Mouse (Mus musculus): ENCODE results near the gene Dab2ip. TPM values are rescaled to one million over a fixed set of nuclear protein-coding genes. Genes with fewer than 3 reads are reported as not detected.

Gene Dab2ip
- polyA plus RNA-seq, 1 experiment from 2014 or later: 26.3 TPM

DNA sequence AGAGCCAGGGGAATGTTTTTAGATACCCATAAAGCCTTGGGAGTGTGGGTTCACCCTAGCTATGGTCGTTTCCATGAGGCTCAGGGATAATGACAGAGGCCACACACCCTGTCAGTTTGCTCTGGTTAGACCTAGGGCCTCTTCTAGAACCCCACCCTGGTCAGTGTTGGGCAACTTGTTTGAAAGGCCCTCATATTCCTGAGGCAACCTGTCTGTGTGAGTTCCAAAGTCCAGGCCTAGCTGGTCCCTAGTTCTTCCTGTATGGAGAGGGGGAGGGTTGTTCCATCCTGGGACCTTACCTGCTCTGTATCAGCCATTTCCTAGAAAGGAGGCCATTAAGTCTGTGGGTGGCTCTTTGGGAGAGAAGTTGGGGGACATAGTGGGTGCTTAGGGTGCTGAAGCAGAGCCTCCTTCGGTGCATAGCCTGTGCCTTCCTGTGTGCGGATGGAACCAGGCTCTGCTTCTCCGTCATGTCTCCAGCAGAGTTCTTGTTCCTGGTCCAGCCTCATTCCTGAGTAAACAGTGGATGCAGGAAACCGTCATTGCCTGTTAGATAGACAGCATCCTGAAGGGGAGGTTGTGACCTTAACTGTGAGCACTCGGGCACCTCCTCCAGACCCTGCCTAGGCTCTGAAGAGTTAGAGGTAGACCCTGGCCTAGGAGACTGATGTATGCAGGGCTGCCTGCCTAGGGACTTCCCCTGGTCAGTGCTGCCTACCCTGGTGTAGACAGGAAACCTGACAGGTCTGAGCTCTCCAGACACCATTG, 59.0 kb downstream of the Dab2ip start:
- H3K4me2 ChIP-seq (replicated peaks; ENCODE audit: low read depth, low read length): no peak overlapping the region
- no peak overlapping the region; the same call in 1 of the 2 replicates for H3K27ac ChIP-seq (ENCODE audit: low read length)
- H3K9me3 ChIP-seq (ENCODE audit: low read length): no peaks in the 10 kb centered on the region
- ATAC-seq (ENCODE audit: low FRiP score, low TSS enrichment): no peak
- no peak overlapping the region for H3K4me3 ChIP-seq (ENCODE audit: low read length)
- H3K9ac ChIP-seq (replicated peaks; ENCODE audit: low read length): no peak overlapping the region
- H3K4me1 ChIP-seq (ENCODE audit: insufficient read depth, low read length): peaks cover 80% of the 10 kb centered on the region
- WGBS: 53% methylated on average over 6 of the region's 6 CpGs
- no peaks in the 10 kb centered on the region for H3K27me3 ChIP-seq (ENCODE audit: insufficient read depth, low read length)
- no peaks in the 10 kb centered on the region for H3K36me3 ChIP-seq (ENCODE audit: insufficient read depth, low read length)

- H3K4me2 ChIP-seq (replicated peaks; ENCODE audit: low read depth, low read length): no peak overlapping the region; the same call in 1 of the 2 replicates
- 65% methylated on average over 7 of the region's 7 CpGs for WGBS
- H3K36me3 ChIP-seq (ENCODE audit: insufficient read depth, low read length): no peaks in the 10 kb centered on the region
- no peak overlapping the region for H3K4me3 ChIP-seq (ENCODE audit: low read length)
- H3K9me3 ChIP-seq (ENCODE audit: low read length): no peaks in the 10 kb centered on the region
- peaks cover 80% of the 10 kb centered on the region for H3K4me1 ChIP-seq (ENCODE audit: insufficient read depth, low read length)
- H3K27ac ChIP-seq (ENCODE audit: low read length): peak overlapping the region; percentile 70; the same call in 1 of the 2 replicates
- H3K27me3 ChIP-seq (ENCODE audit: insufficient read depth, low read length): no peaks in the 10 kb centered on the region
- H3K9ac ChIP-seq (replicated peaks; ENCODE audit: low read length): peak overlapping the region; percentile 14; the same call in 1 of the 2 replicates
- no peak for ATAC-seq (ENCODE audit: low FRiP score, low TSS enrichment)
These were observed 60.9 kb downstream of the Dab2ip start for GRCm38 (mm10) chr2:35618981-35619380.

GRCm38 (mm10) chr2:35619532-35619931, 61.5 kb downstream of the Dab2ip start:
- ATAC-seq (ENCODE audit: low FRiP score, low TSS enrichment): no peak
- Histone ChIP-seq H3K4me1 (ENCODE audit: insufficient read depth, low read length) (peaks cover 80% of the 10 kb centered on the region), H3K36me3 (ENCODE audit: insufficient read depth, low read length) (no peaks in the 10 kb centered on the region), H3K4me2 (replicated peaks; ENCODE audit: low read depth, low read length) (peak overlapping the region; percentile 45), H3K27ac (ENCODE audit: low read length) (peak overlapping the region; percentile 70), H3K27me3 (ENCODE audit: insufficient read depth, low read length) (no peaks in the 10 kb centered on the region), H3K4me3 (ENCODE audit: low read length) (peak overlapping the region; percentile 32; the same call in 1 of the 2 replicates), H3K9me3 (ENCODE audit: low read length) (no peaks in the 10 kb centered on the region), H3K9ac (replicated peaks; ENCODE audit: low read length) (peak overlapping the region; percentile 14)
- WGBS: 35% methylated on average over 2 of the region's 2 CpGs

DNA sequence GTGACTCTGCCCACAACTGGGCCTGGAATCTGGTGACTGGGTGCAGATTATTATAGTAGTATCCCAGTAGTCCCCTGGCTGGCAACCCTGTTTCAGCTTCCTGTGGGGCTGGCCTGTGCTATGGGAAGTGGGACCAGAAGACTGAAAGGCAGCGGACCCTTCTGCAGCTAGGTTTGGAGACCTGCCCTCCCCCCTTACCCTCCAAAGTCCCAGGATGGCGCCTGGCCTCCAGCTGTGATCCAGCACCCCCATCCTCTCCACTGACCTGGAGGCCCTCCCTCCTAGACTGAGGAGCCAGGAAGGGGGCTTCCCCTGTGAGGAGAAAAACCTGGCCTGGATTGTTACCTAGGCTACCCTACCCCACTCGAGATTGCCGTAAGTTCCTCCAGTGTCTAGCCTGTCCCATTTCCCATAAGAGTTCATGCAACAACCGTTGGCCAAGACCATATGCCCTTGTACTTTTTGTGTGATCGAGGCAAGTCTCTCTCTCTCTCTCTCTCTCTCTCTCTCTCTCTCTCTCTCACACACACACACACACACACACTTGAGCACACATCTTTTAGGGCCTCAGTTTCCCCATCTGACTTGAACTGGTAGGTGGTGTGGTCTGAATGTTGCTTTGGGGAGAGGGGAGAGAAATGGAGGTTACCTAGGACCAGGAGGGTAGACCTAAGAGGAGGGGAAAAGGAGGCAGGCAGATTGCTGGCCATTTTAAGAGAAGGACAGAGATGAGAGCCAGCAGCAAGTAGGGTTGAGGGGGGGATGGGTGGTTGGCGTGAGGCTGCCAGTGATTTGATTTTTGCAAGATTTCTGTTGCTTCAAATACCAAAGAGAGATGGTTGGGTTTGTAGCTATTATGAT, 62.5 kb downstream of the Dab2ip start:
- Histone ChIP-seq H3K9ac (replicated peaks; ENCODE audit: low read length) (peak overlapping the region; percentile 14), H3K36me3 (ENCODE audit: insufficient read depth, low read length) (no peaks in the 10 kb centered on the region), H3K27ac (ENCODE audit: low read length) (peak overlapping the region; percentile 70), H3K4me2 (replicated peaks; ENCODE audit: low read depth, low read length) (peak overlapping the region; percentile 45), H3K9me3 (ENCODE audit: low read length) (no peaks in the 10 kb centered on the region), H3K4me3 (ENCODE audit: low read length) (peak overlapping the region; percentile 32), H3K27me3 (ENCODE audit: insufficient read depth, low read length) (no peaks in the 10 kb centered on the region), H3K4me1 (ENCODE audit: insufficient read depth, low read length) (peaks cover 82% of the 10 kb centered on the region)
- 18% methylated on average over 7 of the region's 7 CpGs for WGBS
- ATAC-seq (ENCODE audit: low FRiP score, low TSS enrichment): peak; percentile 60

DNA sequence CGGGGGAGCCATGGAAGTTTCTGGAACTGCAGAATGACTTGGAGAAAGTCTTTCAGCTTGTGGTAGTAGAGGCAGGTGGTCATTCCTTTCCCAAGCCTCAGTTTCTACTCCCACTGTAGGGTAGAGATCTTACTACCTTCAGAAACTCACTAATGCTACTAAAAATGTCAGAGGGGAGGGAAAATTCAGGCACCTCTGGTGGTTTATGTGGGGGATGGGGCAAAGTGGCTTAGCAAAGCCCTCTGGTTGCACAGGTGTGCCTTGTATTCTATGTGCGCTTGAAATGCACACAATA, 63.1 kb downstream of the Dab2ip start:
- 74% methylated on average over 2 of the region's 2 CpGs for WGBS
- Histone ChIP-seq H3K27ac (ENCODE audit: low read length) (no peak overlapping the region; the same call in 1 of the 2 replicates), H3K9ac (replicated peaks; ENCODE audit: low read length) (no peak overlapping the region), H3K4me3 (ENCODE audit: low read length) (no peak overlapping the region), H3K9me3 (ENCODE audit: low read length) (no peaks in the 10 kb centered on the region), H3K4me2 (replicated peaks; ENCODE audit: low read depth, low read length) (no peak overlapping the region), H3K27me3 (ENCODE audit: insufficient read depth, low read length) (no peaks in the 10 kb centered on the region), H3K4me1 (ENCODE audit: insufficient read depth, low read length) (peaks cover 82% of the 10 kb centered on the region), H3K36me3 (ENCODE audit: insufficient read depth, low read length) (no peaks in the 10 kb centered on the region)
- no peak for ATAC-seq (ENCODE audit: low FRiP score, low TSS enrichment)

GRCm38 (mm10) chr2:35621796-35622195, 63.7 kb downstream of the Dab2ip start:
- under 1% methylated on average over 37 of the region's 41 CpGs for whole genome bisulfite sequencing
- H3K4me3 ChIP-seq (ENCODE audit: low read length): peak overlapping the region; percentile 75
- ATAC-seq (ENCODE audit: low FRiP score, low TSS enrichment): peak; percentile 86
- H3K9ac ChIP-seq (replicated peaks; ENCODE audit: low read length): peak overlapping the region; percentile 90
- H3K9me3 ChIP-seq (ENCODE audit: low read length): no peaks in the 10 kb centered on the region
- H3K27me3 ChIP-seq (ENCODE audit: insufficient read depth, low read length): no peaks in the 10 kb centered on the region
- peak overlapping the region; percentile 68 for H3K4me2 ChIP-seq (replicated peaks; ENCODE audit: low read depth, low read length)
- H3K4me1 ChIP-seq (ENCODE audit: insufficient read depth, low read length): peaks cover 84% of the 10 kb centered on the region
- H3K36me3 ChIP-seq (ENCODE audit: insufficient read depth, low read length): no peaks in the 10 kb centered on the region
- H3K27ac ChIP-seq (ENCODE audit: low read length): peak overlapping the region; percentile 80

DNA sequence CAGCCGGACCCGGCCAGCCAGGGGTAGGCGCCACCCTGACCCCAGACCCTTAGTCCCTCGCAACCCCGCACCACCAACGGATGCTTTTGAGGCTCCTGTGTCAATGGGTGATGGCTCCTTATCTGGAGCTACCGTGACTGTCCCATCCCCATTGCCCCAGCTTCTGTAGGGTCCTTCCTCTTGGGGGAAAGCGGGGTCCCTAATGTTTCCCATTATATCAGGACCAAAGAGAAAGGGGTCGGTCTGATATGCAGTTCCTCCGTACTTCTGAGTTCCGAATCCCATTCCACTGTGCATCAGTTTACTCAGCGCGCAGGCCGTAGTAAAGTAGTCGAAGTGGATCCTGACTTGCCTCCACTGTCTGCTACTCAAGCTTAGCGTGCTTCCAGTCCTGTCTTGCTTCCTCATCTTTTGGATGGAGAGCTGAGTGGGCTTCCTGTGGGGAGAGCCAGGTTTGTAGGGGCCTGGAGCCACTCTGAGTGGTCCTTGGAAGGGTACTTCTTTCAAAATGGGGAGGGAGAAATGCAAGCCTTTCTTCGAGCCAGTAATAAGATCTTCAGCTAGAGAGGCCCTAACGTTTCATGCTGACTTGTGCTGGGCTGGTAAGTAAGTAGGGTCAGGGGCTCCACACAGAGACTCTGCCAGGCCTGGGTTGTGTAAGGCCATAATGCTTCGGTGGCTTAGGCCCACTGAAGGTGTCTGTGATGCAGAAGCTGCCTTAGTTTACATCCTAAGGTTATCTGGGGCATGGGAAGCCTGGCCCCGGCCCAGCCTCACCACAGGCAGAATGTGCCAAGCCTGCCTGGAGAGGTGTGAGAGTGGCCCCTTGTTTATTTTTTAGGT, 64.4 kb downstream of the Dab2ip start:
- 4% methylated on average over 20 of the region's 20 CpGs for WGBS
- peak overlapping the region; percentile 90 for H3K9ac ChIP-seq (replicated peaks; ENCODE audit: low read length)

GRCm38 (mm10) chr2:35623104-35623377, 65.0 kb downstream of the Dab2ip start:
- H3K4me2 ChIP-seq (replicated peaks; ENCODE audit: low read depth, low read length): peak overlapping the region; percentile 68
- no peaks in the 10 kb centered on the region for H3K9me3 ChIP-seq (ENCODE audit: low read length)
- peak overlapping the region; percentile 90 for H3K9ac ChIP-seq (replicated peaks; ENCODE audit: low read length)
- WGBS: 23% methylated on average over 4 of the region's 4 CpGs
- peaks cover 84% of the 10 kb centered on the region for H3K4me1 ChIP-seq (ENCODE audit: insufficient read depth, low read length)
- no peaks in the 10 kb centered on the region for H3K27me3 ChIP-seq (ENCODE audit: insufficient read depth, low read length)
- no peak for ATAC-seq (ENCODE audit: low FRiP score, low TSS enrichment)
- peak overlapping the region; percentile 75 for H3K4me3 ChIP-seq (ENCODE audit: low read length)
- no peaks in the 10 kb centered on the region for H3K36me3 ChIP-seq (ENCODE audit: insufficient read depth, low read length)
- peak overlapping the region; percentile 80 for H3K27ac ChIP-seq (ENCODE audit: low read length)

More for the DNA sequence above, 64.4 kb downstream of the Dab2ip start:
- H3K27ac ChIP-seq (ENCODE audit: low read length): peak overlapping the region; percentile 80
- no peak; the same call in 1 of the 2 replicates for ATAC-seq (ENCODE audit: low FRiP score, low TSS enrichment)
- H3K4me1 ChIP-seq (ENCODE audit: insufficient read depth, low read length): peaks cover 84% of the 10 kb centered on the region
- H3K4me3 ChIP-seq (ENCODE audit: low read length): peak overlapping the region; percentile 75
- H3K27me3 ChIP-seq (ENCODE audit: insufficient read depth, low read length): no peaks in the 10 kb centered on the region
- H3K4me2 ChIP-seq (replicated peaks; ENCODE audit: low read depth, low read length): peak overlapping the region; percentile 68
- H3K9me3 ChIP-seq (ENCODE audit: low read length): no peaks in the 10 kb centered on the region
- H3K36me3 ChIP-seq (ENCODE audit: insufficient read depth, low read length): no peaks in the 10 kb centered on the region

- H3K9ac ChIP-seq (replicated peaks; ENCODE audit: low read length): peak overlapping the region; percentile 90
- H3K27ac ChIP-seq (ENCODE audit: low read length): peak overlapping the region; percentile 9; the same call in 1 of the 2 replicates
- H3K36me3 ChIP-seq (ENCODE audit: insufficient read depth, low read length): no peaks in the 10 kb centered on the region
- H3K9me3 ChIP-seq (ENCODE audit: low read length): no peaks in the 10 kb centered on the region
- peak overlapping the region; percentile 75 for H3K4me3 ChIP-seq (ENCODE audit: low read length)
- H3K27me3 ChIP-seq (ENCODE audit: insufficient read depth, low read length): no peaks in the 10 kb centered on the region
- H3K4me1 ChIP-seq (ENCODE audit: insufficient read depth, low read length): peaks cover 84% of the 10 kb centered on the region
- no peak for ATAC-seq (ENCODE audit: low FRiP score, low TSS enrichment)
- WGBS: 26% methylated on average over 12 of the region's 12 CpGs
- H3K4me2 ChIP-seq (replicated peaks; ENCODE audit: low read depth, low read length): peak overlapping the region; percentile 68
These were observed 65.5 kb downstream of the Dab2ip start for GRCm38 (mm10) chr2:35623431-35624148.
